Mouse (Mus musculus): ENCODE measurements around the gene C2cd4d. TPM values are rescaled to one million over a fixed set of nuclear protein-coding genes. Genes with fewer than 3 reads are reported as not detected.

C2cd4d gene
- polyA plus RNA-seq, 1 experiment from 2014 or later = 0.21 TPM

- Histone ChIP-seq H3K4me1 (peaks cover 9% of the 10 kb centered on the region), H3K27ac (no peak overlapping the region), H3K36me3 (no peaks in the 10 kb centered on the region), H3K9me3 (replicated peaks) (no peaks in the 10 kb centered on the region), H3K27me3 (replicated peaks) (peaks cover 47% of the 10 kb centered on the region), H3K9ac (no peak overlapping the region), H3K4me2 (no peak overlapping the region), H3K4me3 (no peak overlapping the region)
- no peak for ATAC-seq
- WGBS (ENCODE audit: insufficient replicate concordance) = 13% methylated on average over 13 of the region's 13 CpGs
Observed at GRCm38 (mm10) chr3:94377028-94377923, 15.0 kb downstream of the C2cd4d start.

GRCm38 (mm10) chr3:94379831-94380510 is 17.7 kb downstream of the C2cd4d start:
- ATAC-seq = no peak
- Histone ChIP-seq H3K4me3 (no peak overlapping the region), H3K27ac (no peak overlapping the region), H3K9me3 (replicated peaks) (no peaks in the 10 kb centered on the region), H3K36me3 (no peaks in the 10 kb centered on the region), H3K9ac (no peak overlapping the region), H3K4me1 (no peaks in the 10 kb centered on the region), H3K27me3 (replicated peaks) (peaks cover 20% of the 10 kb centered on the region), H3K4me2 (no peak overlapping the region)
- 22% methylated on average over 9 of the region's 9 CpGs for WGBS (ENCODE audit: insufficient replicate concordance)

GRCm38 (mm10) chr3:94382308-94382707 is 20.1 kb downstream of the C2cd4d start:
- 30% methylated on average over 5 of the region's 5 CpGs for WGBS (ENCODE audit: insufficient replicate concordance)
- no peak overlapping the region for H3K4me3 ChIP-seq
- H3K27me3 ChIP-seq (replicated peaks) = peaks cover 7% of the 10 kb centered on the region
- H3K36me3 ChIP-seq = no peaks in the 10 kb centered on the region
- H3K9me3 ChIP-seq (replicated peaks) = no peaks in the 10 kb centered on the region
- no peaks in the 10 kb centered on the region for H3K4me1 ChIP-seq
- no peak overlapping the region for H3K9ac ChIP-seq
- ATAC-seq = no peak
- H3K4me2 ChIP-seq = no peak overlapping the region
- H3K27ac ChIP-seq = no peak overlapping the region

GRCm38 (mm10) chr3:94383476-94383875 is 21.2 kb downstream of the C2cd4d start:
- H3K36me3 ChIP-seq = no peaks in the 10 kb centered on the region
- H3K4me3 ChIP-seq = no peak overlapping the region
- ATAC-seq = no peak

GRCm38 (mm10) chr3:94386671-94387070 is 24.4 kb downstream of the C2cd4d start:
- ATAC-seq = no peak
- no peak overlapping the region for H3K9ac ChIP-seq
- no peak overlapping the region for H3K27ac ChIP-seq
- no peaks in the 10 kb centered on the region for H3K4me1 ChIP-seq
- no peaks in the 10 kb centered on the region for H3K9me3 ChIP-seq (replicated peaks)
- no peak overlapping the region for H3K4me3 ChIP-seq
- peaks cover 5% of the 10 kb centered on the region; the same call in 1 of the 2 replicates for H3K27me3 ChIP-seq (replicated peaks)
- H3K36me3 ChIP-seq = no peaks in the 10 kb centered on the region
- 46% methylated on average over 4 of the region's 4 CpGs for WGBS (ENCODE audit: insufficient replicate concordance)
- H3K4me2 ChIP-seq = no peak overlapping the region

More at GRCm38 (mm10) chr3:94383476-94383875, 21.2 kb downstream of the C2cd4d start:
- no peak overlapping the region for H3K9ac ChIP-seq
- H3K27ac ChIP-seq = no peak overlapping the region
- H3K27me3 ChIP-seq (replicated peaks) = peaks cover 8% of the 10 kb centered on the region
- no peaks in the 10 kb centered on the region for H3K9me3 ChIP-seq (replicated peaks)
- H3K4me1 ChIP-seq = no peaks in the 10 kb centered on the region
- 46% methylated on average over 3 of the region's 3 CpGs for WGBS (ENCODE audit: insufficient replicate concordance)
- H3K4me2 ChIP-seq = no peak overlapping the region

GRCm38 (mm10) chr3:94387391-94387790 is 25.2 kb downstream of the C2cd4d start:
- peaks cover 5% of the 10 kb centered on the region; the same call in 1 of the 2 replicates for H3K27me3 ChIP-seq (replicated peaks)
- no peaks in the 10 kb centered on the region for H3K36me3 ChIP-seq
- ATAC-seq = no peak
- H3K4me3 ChIP-seq = no peak overlapping the region
- H3K9ac ChIP-seq = no peak overlapping the region
- WGBS (ENCODE audit: insufficient replicate concordance) = 79% methylated on average over 10 of the region's 10 CpGs
- no peaks in the 10 kb centered on the region for H3K9me3 ChIP-seq (replicated peaks)
- H3K27ac ChIP-seq = no peak overlapping the region
- no peak overlapping the region for H3K4me2 ChIP-seq
- no peaks in the 10 kb centered on the region for H3K4me1 ChIP-seq

- ATAC-seq = no peak
- Histone ChIP-seq H3K4me2 (no peak overlapping the region), H3K4me1 (no peaks in the 10 kb centered on the region), H3K9ac (no peak overlapping the region), H3K27ac (no peak overlapping the region), H3K36me3 (no peaks in the 10 kb centered on the region), H3K27me3 (replicated peaks) (peaks cover 5% of the 10 kb centered on the region; the same call in 1 of the 2 replicates), H3K4me3 (no peak overlapping the region), H3K9me3 (replicated peaks) (no peaks in the 10 kb centered on the region)
- 36% methylated on average over 5 of the region's 5 CpGs for WGBS (ENCODE audit: insufficient replicate concordance)
Observed at GRCm38 (mm10) chr3:94388047-94388446, 25.8 kb downstream of the C2cd4d start.

GRCm38 (mm10) chr3:94389420-94389819 is 27.2 kb downstream of the C2cd4d start:
- Histone ChIP-seq H3K27ac (no peak overlapping the region), H3K36me3 (no peaks in the 10 kb centered on the region), H3K9ac (no peak overlapping the region), H3K4me1 (no peaks in the 10 kb centered on the region), H3K27me3 (replicated peaks) (peaks cover 5% of the 10 kb centered on the region; the same call in 1 of the 2 replicates), H3K9me3 (replicated peaks) (no peaks in the 10 kb centered on the region), H3K4me2 (no peak overlapping the region), H3K4me3 (no peak overlapping the region)
- ATAC-seq = no peak
- WGBS (ENCODE audit: insufficient replicate concordance) = 88% methylated on average over 16 of the region's 16 CpGs

GRCm38 (mm10) chr3:94391001-94391400 is 28.8 kb downstream of the C2cd4d start:
- ATAC-seq = no peak
- no peaks in the 10 kb centered on the region for H3K9me3 ChIP-seq (replicated peaks)
- no peak overlapping the region for H3K4me2 ChIP-seq
- H3K4me3 ChIP-seq = no peak overlapping the region
- H3K9ac ChIP-seq = no peak overlapping the region
- peaks cover 5% of the 10 kb centered on the region; the same call in 1 of the 2 replicates for H3K27me3 ChIP-seq (replicated peaks)
- no peaks in the 10 kb centered on the region for H3K36me3 ChIP-seq
- 63% methylated on average over 5 of the region's 5 CpGs for WGBS (ENCODE audit: insufficient replicate concordance)
- no peaks in the 10 kb centered on the region for H3K4me1 ChIP-seq
- no peak overlapping the region for H3K27ac ChIP-seq

- no peak overlapping the region for H3K4me2 ChIP-seq
- no peak overlapping the region for H3K9ac ChIP-seq
- H3K4me1 ChIP-seq = no peaks in the 10 kb centered on the region
- no peak for ATAC-seq
- no peak overlapping the region for H3K27ac ChIP-seq
- 58% methylated on average over 2 of the region's 2 CpGs for whole genome bisulfite sequencing (ENCODE audit: insufficient replicate concordance)
- H3K9me3 ChIP-seq (replicated peaks) = no peaks in the 10 kb centered on the region
- H3K36me3 ChIP-seq = no peaks in the 10 kb centered on the region
- no peak overlapping the region for H3K4me3 ChIP-seq
- peaks cover 14% of the 10 kb centered on the region for H3K27me3 ChIP-seq (replicated peaks)
Observed at GRCm38 (mm10) chr3:94392128-94392527, 29.9 kb downstream of the C2cd4d start.

- H3K36me3 ChIP-seq = no peaks in the 10 kb centered on the region
- no peak overlapping the region for H3K4me3 ChIP-seq
- no peaks in the 10 kb centered on the region for H3K4me1 ChIP-seq
- 63% methylated on average over 4 of the region's 4 CpGs for WGBS (ENCODE audit: insufficient replicate concordance)
- no peak overlapping the region for H3K27ac ChIP-seq
- H3K9me3 ChIP-seq (replicated peaks) = no peaks in the 10 kb centered on the region
- H3K4me2 ChIP-seq = no peak overlapping the region
- no peak overlapping the region for H3K9ac ChIP-seq
- peaks cover 23% of the 10 kb centered on the region for H3K27me3 ChIP-seq (replicated peaks)
- ATAC-seq = no peak
Observed at GRCm38 (mm10) chr3:94393049-94393448, 30.8 kb downstream of the C2cd4d start.

- Histone ChIP-seq H3K9me3 (replicated peaks) (no peaks in the 10 kb centered on the region), H3K36me3 (no peaks in the 10 kb centered on the region), H3K27me3 (replicated peaks) (peaks cover 51% of the 10 kb centered on the region), H3K27ac (no peak overlapping the region), H3K4me1 (no peaks in the 10 kb centered on the region), H3K4me3 (no peak overlapping the region), H3K9ac (no peak overlapping the region), H3K4me2 (no peak overlapping the region)
- WGBS (ENCODE audit: insufficient replicate concordance) = 73% methylated on average over 1 of the region's 1 CpGs
- no peak for ATAC-seq
Observed at GRCm38 (mm10) chr3:94396336-94396735, 34.1 kb downstream of the C2cd4d start.
